Mouse (Mus musculus): ENCODE data around the gene Arhgap33.
"Not testable (repeated sequence)": the region's sequence is repeated elsewhere in the genome, so short reads cannot be mapped to it uniquely, and the experiment has no call there.

Arhgap33 gene

DNA sequence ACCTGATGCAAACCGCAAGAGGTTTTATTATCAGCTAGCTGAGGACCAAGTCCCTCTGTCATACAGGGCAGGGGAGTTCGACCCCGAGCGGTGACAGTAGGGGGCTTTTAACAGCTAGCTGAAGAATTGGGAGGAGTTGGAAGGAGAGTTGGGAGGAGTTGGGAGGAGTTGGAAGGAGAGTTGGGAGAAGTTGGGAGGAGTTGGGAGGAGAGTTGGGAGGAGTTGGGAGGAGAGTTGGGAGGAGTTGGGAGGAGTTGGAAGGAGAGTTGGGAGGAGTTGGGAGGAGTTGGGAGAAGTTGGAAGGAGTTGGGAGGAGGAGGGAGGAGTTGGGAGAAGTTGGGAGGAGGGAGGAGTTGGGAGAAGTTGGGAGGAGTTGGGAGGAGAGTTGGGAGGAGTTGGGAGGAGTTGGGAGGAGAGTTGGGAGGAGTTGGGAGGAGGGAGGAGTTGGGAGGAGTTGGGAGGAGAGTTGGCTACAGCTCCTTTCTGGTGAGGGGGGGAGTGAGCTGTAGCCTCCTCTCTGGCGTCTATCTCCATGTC is 39.3 kb downstream of the Arhgap33 start:
- not testable (repeated sequence) for DNase-seq (ENCODE audit: low spot score in 2 of 2)

DNA sequence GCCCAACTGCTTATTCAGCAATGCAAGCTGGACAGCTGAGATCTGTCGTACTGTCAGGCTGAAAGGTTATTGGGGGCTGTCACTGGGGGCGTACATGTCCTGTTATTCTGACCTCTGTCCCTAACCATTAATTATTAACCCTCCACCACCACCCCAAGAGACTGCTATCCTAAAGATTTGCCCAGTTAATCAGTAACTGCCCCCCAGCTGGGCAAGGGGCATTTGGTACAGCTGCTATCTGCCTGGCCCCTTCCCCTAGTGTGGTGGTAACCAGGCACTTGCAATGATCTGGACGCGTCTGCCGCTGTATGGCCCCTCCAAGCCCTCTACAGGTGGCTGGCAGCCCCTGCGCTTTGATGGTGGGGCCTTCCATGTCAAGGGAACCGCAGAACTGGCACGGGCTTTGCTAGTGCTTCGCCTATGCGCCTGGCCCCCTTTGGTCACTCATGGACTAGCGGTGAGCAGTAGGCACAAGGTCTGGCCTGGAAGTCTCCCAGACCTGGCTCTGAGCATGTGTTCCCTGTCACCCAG is 41.4 kb downstream of the Arhgap33 start, which contains the start of gene Prodh2:
Gene Prodh2 (plus strand): TSS at position 222 of the 531 bp plus-strand sequence.
- no peak for DNase-seq (ENCODE audit: low spot score in 2 of 2)

DNA sequence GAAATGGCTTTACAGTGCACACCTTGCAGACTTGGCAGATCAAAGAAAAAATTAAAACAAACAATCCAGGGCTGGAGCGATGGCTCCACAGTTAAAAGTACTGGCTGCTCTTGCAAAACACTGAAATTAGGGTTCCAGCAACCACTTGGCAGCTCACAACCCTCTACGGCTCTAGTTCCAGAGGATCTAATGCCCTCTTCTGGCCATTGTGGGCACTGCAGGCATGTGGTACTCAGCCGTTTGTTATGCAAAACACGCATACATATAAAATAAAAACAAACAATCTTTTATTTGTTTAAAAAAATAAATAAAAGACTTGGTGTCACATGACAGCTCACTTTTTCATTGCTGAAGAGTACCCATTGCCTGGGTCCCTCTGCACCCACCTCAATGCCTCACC is 42.1 kb downstream of the Arhgap33 start:
- DNase-seq (ENCODE audit: low spot score in 2 of 2), result peak; percentile 56 to 71

DNA sequence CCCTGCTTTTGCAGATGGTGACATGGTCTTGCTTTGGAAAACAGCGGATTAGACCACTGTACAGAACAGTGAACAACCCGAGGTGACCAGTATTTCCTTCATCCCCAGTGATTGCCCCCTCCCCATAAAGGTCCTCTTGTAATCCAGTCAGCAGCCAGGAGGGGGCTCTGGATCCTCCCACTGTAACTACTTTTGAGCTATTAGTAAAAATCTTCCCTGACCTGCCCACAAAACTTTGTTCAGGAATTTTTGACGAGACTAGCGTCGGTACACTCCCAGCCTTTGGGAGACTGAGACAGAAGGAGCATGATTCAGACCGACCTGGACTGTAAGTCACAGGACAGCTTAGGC is 43.9 kb downstream of the Arhgap33 start:
- DNase-seq (ENCODE audit: low spot score in 2 of 2), result no peak

DNA sequence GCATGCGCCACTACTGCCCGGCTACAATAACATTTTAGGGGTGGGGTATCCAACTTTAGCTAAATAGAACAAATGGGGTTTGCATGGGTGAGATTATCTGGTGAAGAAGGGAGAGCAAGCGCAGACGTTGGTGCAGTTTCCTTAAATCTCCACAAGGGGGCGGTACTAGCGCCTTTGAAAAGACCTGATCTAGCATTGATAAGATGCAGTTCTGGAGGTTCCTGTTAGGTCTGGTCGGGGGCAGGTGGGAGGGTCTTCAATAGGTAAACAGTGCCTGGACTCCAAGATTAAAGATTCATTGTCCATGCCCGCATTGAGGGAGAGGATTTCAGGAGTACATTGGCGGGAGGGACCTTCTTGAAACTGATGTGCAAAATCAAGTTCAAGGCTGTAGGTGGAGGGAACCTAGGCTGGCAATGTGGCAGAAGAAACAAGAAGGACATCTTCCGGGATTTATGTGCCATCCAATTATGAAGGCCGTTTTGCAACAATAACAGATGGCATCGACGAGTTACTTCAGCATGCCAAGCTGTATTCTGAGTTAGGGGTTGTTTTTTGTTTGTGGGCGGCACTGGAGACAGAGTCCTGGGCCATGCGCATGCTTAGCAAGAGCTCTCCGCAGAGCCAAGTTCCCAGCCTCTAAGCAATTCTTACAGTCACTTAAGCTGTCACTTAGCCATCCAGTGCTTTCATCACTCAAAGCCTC is 44.5 kb downstream of the Arhgap33 start:
- DNase-seq (ENCODE audit: low spot score in 2 of 2), result peak in 1 of 2 experiments; percentile 26

DNA sequence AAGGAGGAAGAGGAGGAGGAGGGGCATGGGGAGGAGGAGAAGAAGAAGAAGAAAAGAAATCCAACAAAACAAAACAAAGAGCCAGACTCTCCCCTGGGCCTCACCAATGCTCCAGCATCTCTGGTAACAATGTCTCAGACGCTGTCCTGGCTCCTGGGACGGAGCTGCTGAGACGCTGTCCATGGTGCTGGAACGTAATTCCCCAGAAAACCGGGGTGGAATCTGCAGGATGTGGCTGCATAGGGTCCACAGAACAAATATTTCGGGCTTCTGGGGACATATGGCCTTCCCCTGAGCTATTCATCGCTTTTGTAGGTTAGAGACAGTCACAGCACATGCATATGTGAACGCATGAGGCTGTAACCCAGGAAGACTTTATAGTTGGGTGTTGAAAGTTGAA is 50.6 kb downstream of the Arhgap33 start:
- no peak for DNase-seq (ENCODE audit: low spot score in 2 of 2)

DNA sequence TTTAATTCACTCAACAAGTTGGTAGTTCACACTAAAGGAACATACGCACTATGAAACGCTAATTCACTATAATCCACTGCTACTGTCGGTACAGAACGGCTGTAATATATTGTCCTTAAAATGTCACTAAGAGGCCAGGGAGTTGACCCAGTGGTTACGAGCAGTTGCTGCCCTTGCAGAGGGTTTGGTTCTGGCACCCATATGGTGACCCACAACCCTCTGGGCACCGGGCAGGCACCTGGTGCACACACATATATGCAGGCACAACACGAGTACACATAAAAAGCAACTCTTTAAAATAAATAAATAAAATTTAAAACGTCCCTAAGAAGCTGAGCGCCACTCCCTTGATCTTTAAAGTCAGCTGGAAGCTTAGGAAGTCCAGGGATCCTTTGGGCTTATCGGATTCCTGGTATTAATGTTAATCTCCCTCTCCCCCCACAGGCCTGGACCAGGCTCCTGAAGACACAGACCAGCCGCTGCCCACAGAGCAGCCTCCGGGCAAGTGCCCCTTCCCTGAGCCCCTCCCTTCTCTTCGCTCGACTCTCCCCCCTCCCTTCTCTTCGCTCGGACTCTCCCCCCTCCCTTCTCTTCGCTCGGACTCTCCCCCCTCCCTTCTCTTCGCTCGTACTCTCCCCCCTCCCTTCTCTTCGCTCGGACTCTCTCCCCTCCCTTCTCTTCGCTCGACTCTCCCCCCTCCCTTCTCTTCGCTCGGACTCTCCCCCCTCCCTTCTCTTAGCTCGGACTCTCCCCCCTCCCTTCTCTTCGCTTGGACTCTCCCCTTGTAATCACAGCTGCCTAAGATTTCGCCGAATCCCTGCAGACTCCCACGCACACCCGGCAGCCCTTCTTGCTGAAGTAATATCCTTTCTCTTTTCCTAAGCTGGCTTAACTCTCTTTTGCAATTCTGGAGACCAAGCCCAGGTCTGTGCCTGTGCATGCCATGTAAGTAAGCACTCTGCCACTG is 57.2 kb downstream of the Arhgap33 start:
- no peak for DNase-seq (ENCODE audit: low spot score in 2 of 2)

- not testable (repeated sequence) for DNase-seq (ENCODE audit: low spot score in 2 of 2)
Measured at GRCm38 (mm10) chr7:30476136-30476535, 58.7 kb downstream of the Arhgap33 start.

DNA sequence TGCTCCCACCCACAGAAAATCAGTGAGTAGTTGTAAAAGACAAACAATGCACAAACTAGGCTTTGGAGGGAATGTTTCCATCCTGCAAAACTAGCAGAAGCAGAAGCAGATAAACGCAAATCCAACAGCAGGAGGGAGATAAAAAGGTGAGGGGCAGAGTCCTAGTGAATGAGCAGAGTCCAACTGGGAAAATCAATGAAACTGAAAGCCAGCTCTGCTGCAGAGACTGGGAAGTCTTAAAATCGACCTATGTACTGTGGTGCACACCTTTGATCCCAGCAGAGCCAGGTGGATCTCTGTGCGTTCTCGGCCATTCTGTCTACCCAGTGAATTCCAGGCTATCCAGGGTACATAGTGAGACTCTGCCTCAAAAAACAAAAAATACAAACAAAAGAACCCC is 59.9 kb downstream of the Arhgap33 start:
- DNase-seq (ENCODE audit: low spot score in 2 of 2), result no peak

DNA sequence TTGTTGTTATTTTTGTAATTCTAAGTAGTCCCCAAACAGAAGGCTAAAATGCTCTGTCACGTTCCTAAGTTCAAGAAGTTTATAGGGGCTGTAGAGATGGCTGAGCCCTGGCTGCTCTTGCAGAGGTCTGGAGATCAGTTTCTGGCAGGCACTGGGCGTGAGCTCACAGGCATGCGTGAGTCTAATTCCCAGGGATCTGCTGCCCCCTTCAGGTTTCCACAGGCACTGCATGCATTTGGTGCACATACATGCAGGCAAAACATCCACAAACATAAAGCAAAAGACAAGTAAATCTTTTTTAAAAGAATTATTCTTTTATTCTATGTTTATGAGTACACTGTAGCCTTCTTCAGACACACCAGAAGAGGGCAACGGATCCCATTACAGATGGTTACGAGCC is 62.4 kb downstream of the Arhgap33 start:
- DNase-seq (ENCODE audit: low spot score in 2 of 2), result peak in 1 of 2 experiments; percentile 45
